Mouse (Mus musculus): ENCODE measurements around the gene Akr1c18.

GRCm38 (mm10) chr13:4123146-4123545, 27.3 kb downstream of the Akr1c18 start:
- no peak for TF ChIP-seq EP300 (IDR thresholded peaks at IDR 0.05; ENCODE audit: low read length)
- no peak for TF ChIP-seq ZMIZ1 (IDR thresholded peaks at IDR 0.05; ENCODE audit: low read depth, low read length)
- no peak for TF ChIP-seq CTCF (conservative IDR thresholded peaks at IDR 0.05 in 1 of 2, IDR thresholded peaks at IDR 0.05 in 1 of 2; ENCODE audit: low read depth in 2 of 2, low read length in 2 of 2)
- no peak for TF ChIP-seq USF2 (conservative IDR thresholded peaks at IDR 0.05; ENCODE audit: low read depth, low read length)
- no peak for TF ChIP-seq SMC3 (IDR thresholded peaks at IDR 0.05; ENCODE audit: low read depth, low read length)
- TF ChIP-seq BHLHE40 (IDR thresholded peaks at IDR 0.05; ENCODE audit: low read depth, low read length): no peak
